Mouse (Mus musculus) small intestine, adult 2 months (tissue): ENCODE results near the gene Gm17364.

Experiments
- CTCF ChIP-seq: fragments of 200-500 bp; IDR thresholded peaks from 2 replicates; pipeline ENCODE4 v1.5.1; 2012; ENCODE audit warnings: low read depth, mild to moderate bottlenecking, control low read depth, inconsistent platforms, low read length, moderate library complexity, mixed read lengths; ENCODE audit not compliant: insufficient replicate concordance, insufficient read length; ENCODE audit errors: extremely low read depth
- POLR2A ChIP-seq: fragments of 200-500 bp; IDR thresholded peaks from 2 replicates; pipeline ENCODE4 v1.6.1; 2012; ENCODE audit warnings: low read depth, mild to moderate bottlenecking, control low read depth, inconsistent platforms, low read length, moderate library complexity

DNA sequence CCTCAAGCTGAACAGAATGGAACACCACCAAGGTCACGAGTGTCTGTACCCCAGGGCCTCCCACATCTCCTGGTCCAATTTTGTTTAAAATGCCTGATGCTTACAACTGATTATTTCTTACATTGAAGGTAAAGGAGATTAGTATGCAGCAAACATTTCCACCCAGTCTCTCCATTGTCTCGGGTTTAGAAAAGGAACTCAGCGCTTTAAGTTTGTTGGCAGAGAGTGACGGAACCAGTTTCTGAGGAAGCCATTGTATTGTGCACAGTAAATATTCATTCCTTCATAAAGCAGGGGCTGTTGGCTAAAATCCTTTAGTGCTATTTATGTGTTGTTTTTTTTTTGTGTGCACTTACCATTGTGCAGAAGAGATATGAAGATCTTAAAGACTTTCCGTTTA, 47.0 kb upstream of the Gm17364 start:
- no peak for TF ChIP-seq CTCF
- TF ChIP-seq POLR2A = no peak
